Mouse (Mus musculus): ENCODE results near the gene Mpzl1.

Gene Mpzl1

DNA sequence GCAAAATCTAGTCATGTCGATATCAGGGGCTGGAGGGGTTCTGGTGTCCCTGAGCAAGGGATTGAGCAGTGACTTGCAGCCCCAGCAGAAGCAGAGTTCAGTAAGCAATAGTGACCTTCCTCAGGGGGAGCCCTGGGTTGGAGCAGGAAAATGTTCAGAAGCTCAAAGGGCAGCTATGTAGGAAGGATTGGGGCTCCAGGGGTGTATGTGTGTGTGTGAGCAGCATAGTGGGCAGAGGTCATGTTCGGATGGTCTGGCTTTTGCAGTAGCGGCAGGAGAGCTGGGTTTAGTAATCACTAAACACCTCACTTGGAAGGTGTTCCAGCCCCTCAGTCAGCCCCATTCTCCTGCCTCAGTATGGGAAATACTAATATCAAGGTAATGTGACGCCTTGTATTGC is 58.3 kb downstream of the Mpzl1 start:
- no peak for DNase-seq

DNA sequence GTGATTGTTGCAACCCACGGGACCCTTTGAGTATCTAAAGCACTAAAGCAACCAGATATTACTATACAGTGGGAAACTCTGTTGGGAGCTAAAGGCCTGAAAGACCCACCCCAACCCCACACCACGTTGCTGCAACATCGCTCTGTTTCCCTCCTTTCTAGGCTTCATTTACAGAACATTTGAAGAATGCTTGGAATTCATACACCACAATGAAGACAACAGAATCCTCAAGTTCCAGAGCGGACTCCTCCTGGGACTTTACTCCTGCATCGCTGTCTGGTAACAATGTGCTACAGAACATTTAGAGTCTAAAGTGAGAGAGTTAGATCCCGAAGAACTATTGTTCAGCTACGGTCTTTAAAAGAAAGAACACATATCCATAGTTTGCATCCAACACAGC is 66.9 kb downstream of the Mpzl1 start:
- DNase-seq: no peak

DNA sequence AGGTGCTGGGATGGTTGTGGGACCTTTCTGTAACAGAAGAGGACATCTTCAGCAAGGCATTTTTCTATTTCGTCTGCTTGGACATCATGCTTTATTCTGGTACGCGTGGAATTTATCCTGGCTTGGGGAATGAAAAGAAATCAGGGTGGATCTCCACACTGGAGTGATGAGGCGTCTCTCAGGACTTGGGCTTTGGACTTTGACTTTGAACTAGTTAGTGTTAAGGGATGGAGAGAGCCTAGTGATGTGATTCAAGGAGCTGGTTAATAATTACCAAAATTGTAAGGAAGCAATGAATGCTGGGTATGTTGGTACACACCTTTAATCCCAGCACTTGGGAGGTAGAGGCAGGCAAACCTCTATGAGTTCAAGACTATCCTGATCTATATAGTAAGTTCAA is 69.1 kb downstream of the Mpzl1 start:
- DNase-seq: no peak

DNA sequence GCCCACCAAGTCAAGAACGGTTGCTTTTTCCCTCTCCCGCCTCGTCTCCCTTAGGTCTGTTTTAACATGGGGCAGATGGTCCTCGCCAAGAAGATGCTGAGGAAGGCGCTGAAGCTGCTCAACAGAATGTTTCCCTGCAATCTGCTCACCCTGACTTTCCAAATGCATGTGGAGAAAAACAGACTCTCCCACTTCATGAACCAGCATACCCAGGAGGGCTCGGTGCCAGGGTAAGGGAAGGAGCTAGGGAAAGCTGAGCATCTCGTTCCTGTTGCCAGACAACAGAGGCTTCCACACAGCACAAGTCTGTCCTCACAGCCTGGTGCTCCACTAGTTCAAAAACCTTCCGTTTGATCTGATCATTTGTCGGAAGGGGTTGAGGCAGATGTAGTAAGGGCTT is 75.3 kb downstream of the Mpzl1 start:
- DNase-seq: no peak

DNA sequence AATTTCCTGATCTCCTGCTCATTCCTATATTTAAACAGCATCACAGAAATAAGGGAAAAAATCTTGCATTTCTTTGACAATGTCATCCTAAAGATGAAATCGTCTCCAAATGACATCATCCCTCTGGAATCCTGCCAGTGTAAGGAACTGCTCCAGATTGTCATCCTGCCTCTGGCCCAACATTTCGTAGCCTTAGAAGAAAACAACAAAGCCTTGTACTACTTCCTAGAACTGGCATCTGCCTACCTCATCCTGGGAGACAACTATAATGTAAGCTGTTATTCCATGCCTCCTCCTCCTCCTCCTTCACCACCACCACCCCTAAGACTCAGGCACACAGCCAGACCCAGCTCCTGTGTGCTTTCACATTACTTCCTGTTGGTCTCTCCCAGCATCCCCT is 77.6 kb downstream of the Mpzl1 start:
- no peak for DNase-seq

Measured in lung, adult 18-20 months (tissue).